Mouse (Mus musculus): Measurements from ENCODE around the gene Tmx1. TPM values are rescaled to one million over a fixed set of nuclear protein-coding genes. Genes with fewer than 3 reads are reported as not detected.

Gene Tmx1
- 102 TPM for polyA plus RNA-seq (2017; shearing (Covaris generic))

DNA sequence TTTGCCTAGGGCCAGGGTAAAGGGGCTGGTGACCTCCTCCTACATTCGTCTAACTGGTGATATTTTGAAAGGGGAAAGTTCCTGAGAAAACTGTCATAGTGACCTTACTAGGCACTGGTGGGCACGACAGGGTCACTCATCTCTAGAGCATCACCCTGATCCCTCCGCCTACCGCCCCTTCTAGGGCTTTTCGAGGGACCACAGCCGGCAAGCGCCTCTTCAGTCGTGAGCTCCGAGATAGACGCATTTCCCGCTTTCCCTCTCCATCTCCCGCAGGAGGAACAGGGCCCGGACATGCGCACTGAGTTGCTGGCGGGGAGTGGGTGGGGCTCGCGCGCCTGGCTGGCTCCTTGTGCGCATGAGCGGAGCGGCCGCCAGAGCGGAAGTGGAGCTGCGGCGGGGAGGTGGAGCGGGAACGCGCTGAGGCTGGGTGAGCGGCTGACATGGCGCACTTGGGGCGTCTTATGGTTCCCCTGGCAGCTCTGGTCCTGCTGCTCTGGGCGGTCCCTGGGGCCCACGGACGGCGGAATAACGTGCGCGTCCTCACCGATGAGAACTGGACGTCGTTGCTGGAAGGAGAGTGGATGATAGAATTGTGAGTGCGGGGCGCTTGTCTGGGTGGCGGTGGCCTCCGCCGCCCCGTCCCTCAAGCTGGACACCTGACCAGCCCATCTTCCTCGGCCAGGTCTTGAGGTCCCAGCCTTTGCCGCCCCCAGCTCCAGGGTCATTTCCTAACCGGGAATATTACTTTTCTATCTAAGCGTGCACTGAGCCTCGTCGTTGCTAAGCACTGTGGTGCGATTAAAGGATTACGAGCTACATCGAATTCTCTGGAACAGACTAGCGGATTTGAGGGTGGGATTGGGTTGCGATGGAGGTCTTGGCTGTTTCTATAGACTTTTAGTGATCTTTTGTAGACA, at the start of gene Tmx1:
TSS of gene Tmx1 (plus strand) at position 370 of the 920 bp plus-strand sequence.

Other genes starting within 250 kb of the Tmx1 start
- gene Pygl, start 221.6 kb upstream of the Tmx1 start, polyA plus RNA-seq (2017; shearing (Covaris generic)), result 1.1 TPM
- gene Trim9, start 105.5 kb upstream of the Tmx1 start, polyA plus RNA-seq (2017; shearing (Covaris generic)), result 0.14 TPM